Mouse (Mus musculus) urinary bladder, postnatal 10 days (tissue): ENCODE data around the gene Rab4a.

Experiments
- DNase-seq: peaks from one replicate; pipeline ENCODE4 v3.0.0; 2022; ENCODE audit warnings: low spot score

The Rab4a gene

DNA sequence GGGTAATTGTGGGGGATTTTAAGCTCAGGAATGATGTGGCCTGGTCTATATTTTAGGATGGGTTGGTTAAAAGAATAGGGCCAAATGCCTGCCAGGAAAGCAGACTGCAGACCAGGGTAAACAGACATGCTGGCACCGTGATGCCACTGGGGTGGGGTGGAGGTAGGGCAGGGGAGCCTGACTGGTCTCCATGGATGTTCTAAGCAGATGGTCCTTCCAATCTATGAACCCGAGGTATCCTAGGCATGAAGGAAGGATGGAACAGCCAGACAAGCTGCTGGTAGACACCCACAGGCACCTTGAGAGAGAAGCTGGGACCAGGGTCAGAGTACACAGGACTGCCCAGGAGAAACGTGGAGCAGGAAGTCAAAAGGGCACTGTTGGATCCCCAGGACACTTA is 41.8 kb downstream of the Rab4a start:
- no peak for DNase-seq

DNA sequence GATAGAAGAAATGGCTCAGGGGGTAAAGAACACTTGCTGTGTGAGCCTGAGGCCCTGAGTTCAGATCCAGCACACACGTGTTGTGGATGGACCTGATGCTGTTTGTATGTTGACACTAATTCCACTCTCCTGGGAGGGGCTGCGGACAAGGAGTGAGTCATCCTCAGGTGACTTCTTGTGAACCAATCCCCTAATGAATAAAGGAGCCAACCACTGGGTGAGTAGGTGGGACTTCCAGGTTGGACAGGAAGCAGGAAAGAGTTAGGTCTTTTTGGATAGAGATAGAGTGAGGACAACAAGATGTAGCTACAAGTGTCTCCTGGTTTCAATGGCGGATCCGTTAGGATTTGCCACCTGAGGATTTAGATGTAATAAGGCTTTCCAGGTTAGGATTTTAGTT is 43.6 kb downstream of the Rab4a start:
- no peak for DNase-seq

DNA sequence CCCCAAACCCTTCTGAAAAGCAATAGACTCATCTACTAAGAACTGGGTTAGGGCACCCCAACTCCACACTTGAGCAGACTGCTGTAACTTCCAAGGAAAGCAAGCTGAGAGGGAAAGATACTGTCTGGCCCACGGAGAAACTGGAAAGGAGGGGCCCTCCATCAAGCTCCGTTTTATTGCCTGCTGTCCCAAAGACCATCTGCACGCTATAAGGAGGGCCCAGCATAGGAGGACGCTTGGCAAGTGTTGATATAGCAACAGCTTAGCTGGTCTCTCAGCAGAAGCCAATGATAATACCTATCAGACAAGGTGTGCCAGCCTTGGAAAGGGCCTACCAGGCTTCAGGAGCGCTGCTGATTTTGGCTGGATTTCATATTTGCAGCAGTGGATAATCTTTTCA is 45.8 kb downstream of the Rab4a start:
- no peak for DNase-seq

DNA sequence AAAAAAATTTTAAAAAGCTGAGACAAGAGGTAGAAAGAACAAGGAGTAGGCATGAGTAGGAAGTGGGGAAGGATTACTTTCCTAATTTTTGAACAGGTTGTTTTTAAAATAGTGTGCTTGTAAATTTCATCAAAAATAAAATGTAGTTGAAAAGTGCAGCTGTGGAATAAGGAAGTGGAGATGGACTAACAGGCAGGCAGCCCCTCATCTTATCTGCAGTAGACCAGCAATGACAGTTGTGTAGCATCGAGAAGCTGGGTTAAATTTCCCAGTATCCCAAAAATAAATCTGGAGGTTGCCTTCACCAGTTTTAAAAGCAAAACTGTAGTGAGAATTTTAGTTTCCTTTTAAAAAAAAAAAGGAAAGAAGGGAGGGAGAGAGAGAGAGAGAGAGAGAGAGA is 48.5 kb downstream of the Rab4a start:
- DNase-seq, result no peak

DNA sequence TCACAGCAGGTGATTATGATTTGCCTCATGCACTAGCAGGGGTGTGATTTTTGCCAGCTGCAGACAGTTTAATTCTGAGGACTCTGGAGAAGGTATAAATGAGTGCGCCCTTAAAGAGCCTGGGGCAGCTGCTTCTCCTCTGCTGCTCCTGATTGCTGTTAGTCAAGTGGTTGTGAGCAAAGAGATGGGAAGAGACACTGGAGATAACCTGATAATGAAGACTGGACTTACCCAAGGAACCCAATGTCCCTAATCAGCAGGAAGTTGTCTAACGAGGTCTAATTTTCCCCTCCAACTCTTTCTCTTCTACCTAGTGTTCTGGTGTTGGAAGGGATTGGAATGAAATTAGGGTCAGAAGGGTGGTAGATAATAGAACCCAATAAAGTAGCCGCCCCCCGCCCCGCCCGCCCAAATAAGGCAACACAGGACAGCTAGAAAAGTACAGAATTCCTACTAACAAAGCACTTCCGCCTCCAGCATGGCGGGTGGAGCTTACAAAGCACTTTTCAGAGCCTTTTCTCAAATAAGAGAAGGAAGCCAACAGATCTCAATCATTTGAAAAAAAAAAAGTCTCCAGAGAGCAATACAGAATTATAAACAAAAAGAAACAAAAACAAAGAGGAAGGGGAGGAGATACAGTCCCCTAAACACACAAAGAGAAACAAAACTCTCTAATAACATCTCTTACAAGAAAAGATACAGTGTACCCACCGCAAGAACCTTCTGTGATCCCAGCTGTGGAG is 49.1 kb downstream of the Rab4a start:
- DNase-seq, result no peak

DNA sequence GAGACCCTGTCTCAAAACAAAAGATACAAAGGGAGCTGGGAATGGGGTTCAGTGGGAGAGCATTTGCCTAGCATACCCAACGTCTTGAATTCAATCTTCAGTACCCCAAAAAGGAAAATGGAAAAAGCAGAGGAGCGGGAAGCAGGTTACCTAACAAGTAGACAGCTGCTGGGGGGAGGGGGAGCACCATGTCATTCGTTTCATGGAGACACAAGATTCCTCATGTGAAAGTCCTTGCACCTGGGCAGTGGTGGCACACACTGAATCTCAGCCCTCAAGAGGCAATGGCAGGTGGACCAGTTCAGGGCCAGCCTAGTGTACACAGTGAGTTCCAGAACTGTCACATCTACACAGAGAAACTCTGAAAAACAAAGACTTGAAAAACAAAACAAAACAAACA is 51.6 kb downstream of the Rab4a start:
- no peak for DNase-seq

DNA sequence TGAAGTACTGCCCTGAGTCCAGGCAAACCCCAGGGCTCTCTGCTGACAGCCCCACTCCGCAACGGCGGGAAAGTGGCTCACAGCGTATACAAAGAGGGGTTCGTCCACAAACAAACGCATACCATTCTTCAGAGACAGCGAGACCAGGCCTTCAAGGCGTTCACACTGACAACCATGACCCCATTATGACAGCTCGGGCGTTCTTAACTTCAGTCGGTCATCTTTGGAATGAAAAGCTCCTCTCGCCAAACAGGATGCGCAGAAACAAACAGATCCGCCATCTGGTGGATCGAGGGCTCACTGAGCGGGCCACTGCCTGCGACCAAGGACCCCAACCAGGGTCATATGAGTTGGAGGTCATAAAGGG is 52.8 kb downstream of the Rab4a start:
- DNase-seq, result no peak

DNA sequence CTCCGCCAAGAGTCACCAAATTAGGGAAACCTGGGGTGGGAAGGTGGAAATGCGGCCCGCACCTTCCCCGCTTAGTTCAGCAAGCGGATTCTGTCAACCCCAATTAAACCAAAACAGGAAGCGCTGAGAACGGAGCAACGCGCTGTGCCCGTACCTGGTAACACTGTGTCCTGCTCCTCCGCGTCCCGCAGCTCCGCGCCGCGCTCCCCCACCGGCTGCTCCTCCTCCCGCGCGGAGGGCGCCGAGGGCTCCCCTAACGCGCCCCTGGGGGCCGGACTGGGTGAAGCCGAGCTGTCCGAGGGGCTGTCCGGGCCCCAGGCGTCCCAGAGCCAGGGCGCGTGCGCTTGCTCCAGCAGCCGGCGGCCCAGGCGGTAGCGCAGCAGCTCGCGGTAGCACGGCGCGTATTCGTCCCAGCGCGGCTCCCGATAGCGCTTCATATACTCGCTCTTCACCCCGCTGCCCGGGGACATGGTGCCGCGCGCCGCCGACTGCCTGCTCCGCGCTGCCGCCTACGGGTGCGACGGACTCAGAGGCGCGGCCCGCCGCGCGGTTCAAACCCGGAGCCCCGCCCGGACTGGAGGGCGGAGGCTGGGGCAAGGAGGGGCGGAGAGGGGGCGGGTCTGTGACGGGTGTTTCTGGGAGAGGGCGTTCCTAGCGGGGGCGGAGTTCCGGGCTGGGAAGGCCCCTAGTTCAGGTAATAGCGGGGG is 53.3 kb downstream of the Rab4a start:
- DNase-seq, result peak; percentile 66

DNA sequence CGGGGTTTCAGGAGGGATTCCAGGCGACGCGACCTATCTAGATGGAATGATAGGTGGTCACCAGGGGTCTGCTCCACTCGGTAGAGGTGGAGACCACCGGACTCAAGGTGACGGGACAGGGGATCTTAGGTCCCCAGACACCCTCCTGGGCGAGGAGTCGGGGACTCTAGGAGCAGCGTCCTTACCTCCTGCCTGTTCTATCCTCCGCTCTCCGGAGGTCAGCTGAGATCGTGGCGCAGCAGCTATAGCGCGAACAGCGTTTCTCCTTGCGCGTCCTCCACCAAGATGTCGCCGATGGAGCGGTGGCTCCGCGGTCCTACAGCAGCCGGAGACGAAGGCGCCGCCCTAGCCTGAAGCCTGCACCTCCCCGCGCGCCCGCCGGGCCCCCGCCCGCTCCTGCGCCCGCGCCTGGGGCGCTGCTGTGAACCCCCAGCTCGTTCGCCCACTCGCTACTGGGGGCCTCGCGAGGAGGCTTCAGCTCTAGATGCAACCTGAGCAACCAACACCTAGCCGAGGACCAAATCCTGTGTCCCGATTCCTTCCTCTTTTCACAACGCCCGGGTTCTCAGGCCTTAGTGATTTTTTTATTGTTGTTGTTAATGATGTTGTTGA is 54.0 kb downstream of the Rab4a start, which contains the start of gene Ccsap:
Gene Ccsap, minus strand, starts transcription at position 562 of the 612 bp plus-strand sequence.
- DNase-seq, result no peak

DNA sequence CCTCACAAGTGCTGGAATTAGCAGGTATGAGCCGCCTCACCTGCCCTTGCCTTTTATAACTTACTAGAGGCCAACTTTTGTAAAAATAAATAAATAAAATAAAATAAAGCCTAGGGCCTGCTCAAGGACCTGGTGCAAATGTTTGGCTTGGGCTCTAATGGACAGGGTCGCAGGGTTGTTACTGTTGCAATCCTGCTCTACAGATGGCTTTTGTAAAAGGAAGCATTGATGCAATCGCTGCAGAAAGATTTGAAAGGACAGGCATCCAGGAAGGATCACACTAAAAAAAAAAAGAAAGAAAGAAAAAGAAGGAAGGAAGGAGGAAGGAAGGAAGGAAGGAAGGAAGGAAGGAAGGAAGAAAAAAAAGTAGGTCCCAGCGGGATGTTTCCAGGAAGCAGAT is 54.6 kb downstream of the Rab4a start:
- no peak for DNase-seq

DNA sequence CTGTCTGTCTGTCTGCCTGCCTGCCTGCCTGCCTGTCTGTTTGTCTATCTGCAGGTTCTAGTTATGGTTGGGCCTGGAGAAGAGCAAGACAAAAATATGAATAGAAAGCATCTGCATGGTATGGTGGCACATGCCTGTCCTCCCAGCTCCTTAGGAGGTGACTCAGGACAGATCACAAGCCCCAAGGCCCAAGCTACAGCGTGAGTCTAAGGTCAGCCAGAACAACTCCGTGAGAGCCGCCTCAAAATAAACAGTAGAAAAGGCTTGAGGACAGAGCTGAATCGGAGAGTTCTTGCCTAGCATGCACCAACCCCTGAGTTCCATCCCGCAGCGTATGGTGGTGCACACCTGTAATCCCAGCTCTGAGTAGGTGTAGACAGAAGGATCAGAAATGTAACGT is 60.0 kb downstream of the Rab4a start:
- DNase-seq, result no peak

DNA sequence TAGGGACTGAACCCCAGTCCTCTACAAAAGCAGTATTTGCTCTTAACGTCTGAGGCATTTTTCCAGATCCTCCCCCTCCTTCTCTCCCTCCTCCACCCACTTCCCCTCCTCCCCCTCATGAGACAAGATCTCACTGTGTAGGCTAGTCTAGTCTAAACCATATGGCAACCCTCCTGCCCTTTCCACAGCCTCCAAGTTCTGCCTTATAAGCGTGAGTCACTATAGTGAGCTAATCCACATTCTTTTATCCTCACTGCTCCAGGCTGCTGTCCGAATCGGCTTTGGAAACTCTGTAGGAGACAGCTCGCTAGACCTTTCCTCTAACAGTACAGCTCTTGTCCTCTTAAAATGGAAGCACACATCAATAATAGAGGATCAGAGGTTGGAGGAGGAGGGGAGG is 61.2 kb downstream of the Rab4a start:
- DNase-seq, result no peak

DNA sequence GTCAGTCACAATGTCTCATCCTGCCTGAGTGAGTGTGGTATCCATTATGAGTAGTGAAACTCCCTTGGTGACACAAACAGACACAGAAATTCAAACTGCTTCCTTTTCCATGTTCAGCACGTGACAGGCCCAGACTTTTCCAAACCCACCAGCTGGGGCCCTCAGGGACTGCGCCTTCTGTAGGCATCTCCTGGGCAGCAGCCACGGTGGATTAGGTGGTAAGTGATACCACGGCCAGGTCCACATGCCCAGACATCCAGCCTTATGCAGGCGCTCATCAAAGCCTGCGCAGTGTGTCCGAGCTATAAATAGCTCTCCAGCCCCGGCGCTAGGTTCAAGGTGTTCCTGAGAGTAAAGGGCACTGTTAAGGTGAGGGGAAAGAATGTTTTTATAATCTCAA is 66.3 kb downstream of the Rab4a start:
- DNase-seq, result no peak

DNA sequence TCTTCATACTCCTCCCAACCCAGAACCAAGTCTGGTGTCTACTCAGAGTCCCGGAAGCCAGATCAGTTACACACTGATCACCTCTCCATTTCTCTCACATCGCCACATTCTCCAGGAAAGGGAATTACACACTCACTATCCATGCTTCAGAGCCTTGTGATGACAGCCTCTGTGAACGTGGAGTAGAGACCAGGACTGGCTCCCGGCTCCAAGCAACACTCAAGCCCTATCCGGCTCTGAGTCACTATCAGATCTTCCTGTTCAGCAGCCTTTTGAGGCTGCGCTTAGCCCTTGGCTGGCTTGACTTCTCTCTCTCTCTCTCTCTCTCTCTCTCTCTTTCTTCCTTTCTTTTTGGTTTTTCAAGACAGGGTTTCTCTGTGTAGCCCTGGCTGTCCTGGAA is 67.6 kb downstream of the Rab4a start:
- no peak for DNase-seq

DNA sequence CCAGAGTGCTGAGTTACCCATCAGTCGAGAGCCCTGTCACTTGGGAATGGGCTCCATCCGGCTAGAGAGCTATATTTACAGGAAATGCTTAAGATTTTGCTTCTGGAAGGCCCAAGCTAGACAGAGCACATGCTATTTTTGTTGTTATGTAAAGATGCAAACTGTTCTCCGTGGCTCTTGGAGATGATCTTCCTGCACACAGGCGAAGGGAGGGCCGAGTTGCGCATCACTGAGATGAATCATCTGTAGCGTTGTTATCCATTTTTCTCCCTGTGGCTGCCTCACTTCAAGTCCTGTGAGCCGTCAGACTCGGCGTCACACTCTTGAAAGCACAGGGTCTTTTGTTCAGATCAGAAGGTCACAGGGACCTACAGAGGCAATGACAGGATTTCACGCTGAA is 68.5 kb downstream of the Rab4a start:
- no peak for DNase-seq

DNA sequence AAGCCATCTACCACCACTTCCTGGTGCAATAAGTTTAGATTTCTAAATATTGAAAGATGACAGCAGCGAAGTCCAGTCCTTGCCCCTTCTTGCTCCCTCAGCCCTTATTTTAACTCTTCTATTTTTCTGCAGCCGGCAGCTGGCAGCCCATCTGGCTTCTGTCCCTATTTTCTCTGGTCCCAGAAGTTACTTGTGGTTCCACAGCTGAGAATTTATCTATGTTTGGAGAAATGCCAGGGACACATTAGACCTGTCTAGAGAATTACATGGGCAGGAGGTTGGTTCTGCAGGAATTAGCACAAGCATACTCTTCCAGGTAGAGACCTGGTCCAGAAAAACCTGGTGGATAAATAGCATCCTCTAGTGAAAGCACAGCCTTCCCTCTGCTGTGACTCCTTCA is 72.1 kb downstream of the Rab4a start:
- no peak for DNase-seq

DNA sequence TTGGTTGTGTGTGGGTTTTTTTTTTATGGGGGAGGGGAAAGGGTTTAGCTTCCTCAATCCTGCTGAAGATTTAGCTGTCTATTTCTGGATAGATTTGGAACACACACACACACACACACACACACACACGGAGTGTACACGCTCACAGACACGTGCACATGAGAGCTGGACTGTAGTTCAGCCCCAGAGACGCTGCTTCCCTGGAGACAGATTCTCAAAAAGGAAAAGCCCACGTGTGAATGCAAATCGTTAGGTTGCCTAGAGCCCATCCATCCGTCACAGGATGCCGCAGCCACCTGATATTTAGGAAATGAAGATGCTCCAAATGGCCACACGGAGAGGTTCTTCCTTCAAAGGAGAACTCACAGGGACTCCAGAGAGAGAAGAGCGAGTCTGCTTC is 74.5 kb downstream of the Rab4a start:
- no peak for DNase-seq

DNA sequence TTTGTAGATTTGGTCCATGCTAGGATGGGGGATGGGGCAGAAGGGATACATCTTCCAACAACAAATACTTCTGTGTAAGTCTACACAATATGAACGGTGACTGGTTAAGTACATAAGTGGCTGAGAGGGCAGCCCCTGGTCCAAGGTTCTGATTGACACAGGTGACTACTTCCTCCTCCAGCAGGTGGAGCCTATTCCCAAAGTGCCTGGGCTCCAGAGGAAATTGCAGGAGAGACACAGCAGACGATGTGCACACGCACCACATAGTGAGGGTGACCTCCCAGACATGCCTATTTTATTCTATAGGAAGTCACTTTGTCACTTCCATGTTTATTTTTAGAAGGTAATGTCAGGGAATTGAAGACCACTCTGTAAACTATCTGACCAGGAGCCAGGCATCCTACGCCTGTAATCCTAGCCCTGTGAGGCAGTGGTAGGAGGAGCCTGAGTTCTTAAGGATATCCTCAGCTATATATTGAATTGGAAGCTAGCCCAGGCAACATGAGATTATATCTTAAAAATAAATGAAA is 75.1 kb downstream of the Rab4a start:
- DNase-seq, result no peak

DNA sequence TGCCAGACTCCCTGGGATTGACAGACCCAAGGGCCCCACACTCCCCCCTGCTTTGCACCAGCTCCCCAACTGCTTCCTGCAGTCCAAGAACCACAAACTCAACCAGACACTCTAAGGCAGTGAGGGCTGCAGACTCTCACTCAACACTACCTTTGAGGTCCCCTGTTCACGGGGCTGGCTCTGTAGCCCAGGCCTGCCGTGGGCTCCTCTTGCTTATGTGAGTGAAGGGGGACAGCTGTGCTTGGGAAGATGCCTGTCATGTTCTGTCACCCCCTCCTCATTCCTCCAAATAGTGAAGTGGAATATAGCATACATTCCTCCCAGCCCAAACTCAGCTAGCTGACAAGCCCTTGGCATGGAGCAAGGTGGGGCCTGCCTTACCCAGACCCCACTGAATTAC is 76.6 kb downstream of the Rab4a start:
- DNase-seq, result no peak

DNA sequence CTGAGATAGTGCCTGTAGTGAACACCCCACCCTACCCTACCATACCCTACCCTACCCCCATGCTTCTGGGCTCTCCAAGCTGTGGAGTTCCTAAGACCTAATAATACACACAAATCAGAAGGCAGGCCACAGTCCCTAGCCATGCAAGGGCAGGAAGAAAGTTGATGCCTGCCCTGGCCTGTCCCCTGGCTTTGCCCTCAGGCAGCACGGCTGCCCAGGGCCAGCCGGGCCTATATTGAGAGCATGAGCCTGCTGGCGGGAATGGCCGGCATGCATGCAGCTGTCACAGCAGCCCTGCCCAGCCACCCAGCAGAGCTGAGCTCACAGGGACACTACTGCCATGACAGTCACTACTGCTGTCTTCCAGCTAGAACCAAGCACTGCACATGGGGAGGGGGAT is 77.3 kb downstream of the Rab4a start:
- no peak for DNase-seq
